Mouse (Mus musculus) limb, embryonic 11.5 days (tissue): Measurements from ENCODE around the gene Cd81. TPM values are rescaled to one million over a fixed set of nuclear protein-coding genes. Genes with fewer than 3 reads are reported as not detected.

ENCODE experiments used
- ATAC-seq: fragments of 200-750 bp; cut with Nextera tagmentation; 2 replicates; pipeline ENCODE4 v1.8.0; 2017; ENCODE audit warnings: low read depth; ENCODE audit not compliant: insufficient number of reproducible peaks, low FRiP score, low TSS enrichment
- DNase-seq: peaks from one replicate; pipeline ENCODE4 v3.0.0-alpha.2; 2015; ENCODE audit warnings: low spot score
- H3K27ac ChIP-seq: fragments of 300-500 bp; sonication (generic); replicated peaks from 2 replicates; pipeline ENCODE4 v1.5.1; 2014; ENCODE audit warnings: low read depth, mild to moderate bottlenecking, low read length
- H3K27me3 ChIP-seq: fragments of 300-500 bp; sonication (generic); 2 replicates; pipeline ENCODE4 v1.6.1; 2014; ENCODE audit warnings: mild to moderate bottlenecking, low read length, mixed read lengths; ENCODE audit not compliant: control insufficient read depth, insufficient read depth
- H3K36me3 ChIP-seq: fragments of 300-500 bp; sonication (generic); 2 replicates; pipeline ENCODE4 v1.6.1; 2014; ENCODE audit warnings: mild to moderate bottlenecking, low read length, moderate library complexity, mixed read lengths; ENCODE audit not compliant: control insufficient read depth, insufficient read depth
- H3K4me1 ChIP-seq: fragments of 300-500 bp; sonication (generic); 2 replicates; pipeline ENCODE4 v1.6.1; 2014; ENCODE audit warnings: low read length, mixed read lengths; ENCODE audit not compliant: control insufficient read depth, insufficient read depth
- H3K4me2 ChIP-seq: fragments of 300-500 bp; sonication (generic); 2 replicates; pipeline ENCODE4 v1.6.1; 2014; ENCODE audit warnings: low read depth, mild to moderate bottlenecking, moderate library complexity; ENCODE audit not compliant: severe bottlenecking
- H3K4me3 ChIP-seq: fragments of 300-500 bp; sonication (generic); 2 replicates; pipeline ENCODE4 v1.5.1; 2014; ENCODE audit warnings: low read depth, low read length
- H3K9ac ChIP-seq: fragments of 300-500 bp; sonication (generic); 2 replicates; pipeline ENCODE4 v1.6.1; 2014; ENCODE audit warnings: mild to moderate bottlenecking, low read length
- H3K9me3 ChIP-seq: fragments of 300-500 bp; sonication (generic); 2 replicates; pipeline ENCODE4 v1.6.1; 2016; ENCODE audit warnings: low read length; ENCODE audit not compliant: control insufficient read depth
- WGBS: fragments of 180-500 bp; shearing (Covaris S2); extraction: QIAGEN DNeasy Blood & Tissue Kit; methylation state at CpG from one replicate; pipeline ENCODE4 v1.1.7; 2014; 5-methylcytosine and 5-hydroxymethylcytosine counted together
- polyA plus RNA-seq: library from polyadenylated mRNA; unstranded; fragments of >200 nt; fragmentation: Nextera tagmentation; extraction: Ambion mirVana; gene quantifications from 2 replicates; pipeline ENCODE4 v1.2.1, GENCODE M21; 2014

Cd81 gene
- polyA plus RNA-seq, 1 experiment from 2014 or later: 317 TPM

DNA sequence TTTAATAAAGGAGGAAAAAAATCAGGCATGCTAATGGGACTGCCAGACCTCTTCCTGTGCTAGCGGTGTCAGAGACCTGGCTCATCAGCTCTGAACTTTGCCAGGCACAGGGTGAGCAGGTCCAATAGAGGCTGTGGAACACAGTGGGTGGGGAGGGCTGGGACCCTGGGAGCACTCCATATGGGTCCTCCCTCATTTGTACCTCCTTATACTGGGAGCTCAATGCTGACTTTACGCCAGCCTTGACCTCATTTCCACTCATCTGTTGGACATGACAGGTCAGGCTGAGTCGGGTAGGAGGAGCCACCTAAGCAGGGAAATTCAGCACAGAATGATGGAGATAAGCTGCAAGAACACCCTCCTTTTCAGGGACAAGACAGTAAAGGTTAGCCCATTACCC lies 15.4 kb downstream of the Cd81 start:
- WGBS: 91% methylated on average over 3 of the region's 3 CpGs
- Histone ChIP-seq H3K4me1 (peaks cover 17% of the 10 kb centered on the region), H3K27ac (no peak overlapping the region), H3K27me3 (no peaks in the 10 kb centered on the region), H3K4me2 (no peak overlapping the region; the same call in 1 of the 2 replicates), H3K9ac (no peak overlapping the region), H3K9me3 (no peaks in the 10 kb centered on the region), H3K4me3 (no peak overlapping the region), H3K36me3 (peaks cover 34% of the 10 kb centered on the region)
- ATAC-seq: no peak
- DNase-seq: no peak

- peak overlapping the region; percentile 55 for H3K9ac ChIP-seq
- 49% methylated on average over 13 of the region's 13 CpGs for WGBS
- H3K4me2 ChIP-seq: peak overlapping the region; percentile 61
- ATAC-seq (no peak; the same call in 1 of the 2 replicates), DNase-seq (peak; percentile 51)
- no peaks in the 10 kb centered on the region for H3K9me3 ChIP-seq
- H3K4me3 ChIP-seq: peak overlapping the region; percentile 91
- H3K36me3 ChIP-seq: peaks cover 29% of the 10 kb centered on the region
- peaks cover 17% of the 10 kb centered on the region for H3K4me1 ChIP-seq
- H3K27ac ChIP-seq: peak overlapping the region; percentile 91
- no peaks in the 10 kb centered on the region for H3K27me3 ChIP-seq
These were observed 15.9 kb downstream of the Cd81 start for GRCm38 (mm10) chr7:143068316-143068881.

- no peaks in the 10 kb centered on the region for H3K27me3 ChIP-seq
- peak within 1 kb of the TSS; percentile 91 for H3K27ac ChIP-seq
- DNase-seq: peak; percentile 98
- H3K4me1 ChIP-seq: peaks cover 17% of the 10 kb centered on the region
- peak within 1 kb of the TSS; percentile 99 for H3K4me2 ChIP-seq
- no peaks in the 10 kb centered on the region for H3K9me3 ChIP-seq
- under 1% methylated on average over 51 of the region's 51 CpGs for WGBS
- peak within 1 kb of the TSS; percentile 95 for H3K9ac ChIP-seq
- peak; percentile 98 for ATAC-seq
- H3K4me3 ChIP-seq: peak within 1 kb of the TSS; percentile 91
- H3K36me3 ChIP-seq: peaks cover 24% of the 10 kb centered on the region
These were observed 16.5 kb downstream of the Cd81 start, which contains the start of gene Tssc4 for GRCm38 (mm10) chr7:143068882-143069591. Gene Tssc4, plus strand, starts transcription at chr7:143069249.

DNA sequence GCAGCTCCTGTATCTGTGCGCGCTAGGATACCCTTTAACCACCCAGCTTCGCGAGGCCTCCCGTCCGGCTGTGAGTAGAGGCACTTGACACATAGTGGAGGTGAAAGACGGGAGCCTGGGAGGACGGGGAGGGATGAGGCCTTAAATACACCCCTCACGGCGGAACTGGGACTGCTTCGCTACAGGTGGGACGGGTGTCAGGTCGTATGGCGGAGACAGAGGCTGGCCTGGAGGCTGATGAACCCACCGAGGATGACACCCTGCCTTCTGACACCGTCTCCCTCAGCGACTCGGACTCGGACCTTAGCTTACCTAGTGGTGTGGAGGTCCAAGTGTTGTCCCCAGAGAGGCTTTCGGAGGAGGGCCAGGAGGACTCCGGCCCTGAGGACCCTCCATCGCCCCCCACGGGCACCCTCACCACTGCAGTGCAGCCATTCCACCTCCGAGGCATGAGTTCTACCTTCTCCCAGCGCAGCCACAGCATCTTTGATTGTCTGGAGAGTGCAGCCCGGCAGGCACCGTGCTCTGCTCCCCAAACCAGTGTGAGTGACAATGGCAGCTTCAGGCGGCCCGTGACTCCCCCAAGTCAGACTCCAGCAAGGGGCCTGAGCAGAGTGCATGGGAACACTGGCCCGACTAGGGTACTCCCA lies 17.3 kb downstream of the Cd81 start:
- no peaks in the 10 kb centered on the region for H3K9me3 ChIP-seq
- H3K9ac ChIP-seq: peak overlapping the region; percentile 95
- peak overlapping the region; percentile 91 for H3K4me3 ChIP-seq
- peaks cover 17% of the 10 kb centered on the region for H3K4me1 ChIP-seq
- no peaks in the 10 kb centered on the region for H3K27me3 ChIP-seq
- no peak for ATAC-seq
- peak overlapping the region; percentile 99 for H3K4me2 ChIP-seq
- peak overlapping the region; percentile 65; the same call in 1 of the 2 replicates for H3K27ac ChIP-seq
- WGBS: 16% methylated on average over 30 of the region's 30 CpGs
- peak; percentile 37 for DNase-seq
- peaks cover 18% of the 10 kb centered on the region; the same call in 1 of the 2 replicates for H3K36me3 ChIP-seq

DNA sequence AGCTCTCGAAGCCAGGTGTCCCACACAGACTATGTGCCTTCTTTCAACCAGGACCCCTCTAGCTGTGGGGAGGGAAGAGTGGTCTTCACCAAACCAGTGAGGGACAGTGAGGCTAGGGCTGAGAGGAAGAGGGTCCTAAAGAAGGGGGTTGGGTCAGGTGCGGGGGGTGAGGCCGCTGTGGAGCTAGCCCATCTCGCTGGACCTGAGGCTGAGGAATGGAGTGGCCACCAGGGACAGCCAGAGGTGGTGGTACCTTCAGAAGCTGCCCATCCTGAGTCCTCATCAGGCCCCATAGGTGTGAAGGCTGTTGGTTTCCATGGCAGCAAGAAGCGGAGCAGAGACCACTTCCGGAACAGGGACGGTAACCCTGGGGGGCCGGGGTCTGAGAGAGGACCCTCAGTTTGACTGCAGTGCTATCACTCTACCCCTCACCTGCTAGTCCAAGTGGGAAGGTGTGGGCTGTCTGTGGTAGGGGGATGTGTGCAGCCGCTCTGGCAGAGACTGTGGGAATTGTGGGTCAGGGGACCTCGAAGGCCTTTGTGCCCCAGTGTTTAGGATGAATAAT lies 18.0 kb downstream of the Cd81 start:
- H3K27me3 ChIP-seq: no peaks in the 10 kb centered on the region
- 96% methylated on average over 10 of the region's 10 CpGs for WGBS
- H3K4me2 ChIP-seq: peak overlapping the region; percentile 99
- DNase-seq (no peak), ATAC-seq (no peak)
- H3K9me3 ChIP-seq: no peaks in the 10 kb centered on the region
- no peak overlapping the region for H3K27ac ChIP-seq
- H3K4me3 ChIP-seq: peak overlapping the region; percentile 91
- H3K36me3 ChIP-seq: peaks cover 16% of the 10 kb centered on the region; the same call in 1 of the 2 replicates
- H3K4me1 ChIP-seq: peaks cover 17% of the 10 kb centered on the region
- peak overlapping the region; percentile 95 for H3K9ac ChIP-seq

DNA sequence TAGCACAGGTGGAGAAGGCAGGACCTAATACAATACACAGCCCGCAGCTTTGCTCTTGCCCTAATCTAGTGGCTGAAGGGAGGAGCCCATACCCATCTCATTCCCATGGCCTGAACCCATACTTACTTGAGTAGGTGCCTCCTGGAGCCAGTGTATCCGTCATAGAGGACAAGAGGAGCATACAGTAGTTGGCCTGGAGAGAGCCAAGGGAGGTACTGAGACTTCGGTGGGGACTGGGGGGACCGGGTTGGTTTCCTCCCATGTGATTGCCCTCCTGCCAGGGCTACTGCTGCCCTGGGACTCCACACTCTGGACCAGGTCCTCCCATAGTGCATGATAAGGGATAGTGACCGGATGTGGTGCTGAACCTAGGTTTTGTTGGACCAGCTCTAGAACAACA lies 20.1 kb downstream of the Cd81 start:
- 86% methylated on average over 5 of the region's 5 CpGs for WGBS
- H3K4me1 ChIP-seq: peaks cover 17% of the 10 kb centered on the region
- DNase-seq (no peak), ATAC-seq (no peak)
- no peak overlapping the region for H3K4me2 ChIP-seq
- H3K27ac ChIP-seq: no peak overlapping the region
- H3K9ac ChIP-seq: no peak overlapping the region
- H3K27me3 ChIP-seq: no peaks in the 10 kb centered on the region
- no peaks in the 10 kb centered on the region for H3K9me3 ChIP-seq
- no peak overlapping the region for H3K4me3 ChIP-seq
- peaks cover 2% of the 10 kb centered on the region; the same call in 1 of the 2 replicates for H3K36me3 ChIP-seq

DNA sequence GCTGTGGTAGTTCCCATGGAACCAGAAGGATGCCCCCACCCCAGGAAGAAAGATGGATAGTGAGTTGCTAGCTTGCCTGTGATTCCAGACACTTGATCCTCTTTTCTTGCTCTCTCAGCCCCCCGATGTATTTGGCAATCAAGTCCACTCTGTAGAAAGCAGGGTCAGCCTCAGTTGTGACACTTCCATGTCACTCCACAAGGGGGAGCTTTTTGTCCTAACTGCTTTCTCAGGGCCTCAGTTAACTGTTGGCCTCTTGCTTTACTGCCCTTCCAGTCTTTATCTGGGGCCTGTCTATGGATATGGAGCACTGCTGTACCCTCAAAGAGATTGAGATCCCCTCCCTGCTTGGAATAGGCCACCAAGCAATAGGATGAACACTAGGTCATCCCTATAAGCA lies 20.5 kb downstream of the Cd81 start:
- no peak for ATAC-seq
- Histone ChIP-seq H3K4me1 (peaks cover 14% of the 10 kb centered on the region), H3K36me3 (peaks cover 2% of the 10 kb centered on the region; the same call in 1 of the 2 replicates), H3K4me2 (0 out of 2 replicates have a peak overlapping the region, but pooled peaks have one; percentile 10), H3K27ac (no peak overlapping the region), H3K4me3 (no peak overlapping the region), H3K9me3 (no peaks in the 10 kb centered on the region), H3K9ac (no peak overlapping the region), H3K27me3 (no peaks in the 10 kb centered on the region)
- 71% methylated on average over 1 of the region's 1 CpGs for WGBS
- DNase-seq: peak; percentile 65

GRCm38 (mm10) chr7:143075394-143075793 lies 22.9 kb downstream of the Cd81 start:
- H3K9me3 ChIP-seq: no peaks in the 10 kb centered on the region
- 70% methylated on average over 5 of the region's 5 CpGs for WGBS
- no peak overlapping the region for H3K9ac ChIP-seq
- H3K27ac ChIP-seq: no peak overlapping the region
- H3K36me3 ChIP-seq: 0 out of 2 replicates have a peak, but pooled peaks cover 2% of the 10 kb centered on the region
- no peak for ATAC-seq
- DNase-seq: no peak
- no peak overlapping the region for H3K4me2 ChIP-seq
- H3K4me3 ChIP-seq: no peak overlapping the region
- H3K27me3 ChIP-seq: no peaks in the 10 kb centered on the region
- peaks cover 4% of the 10 kb centered on the region for H3K4me1 ChIP-seq
